Mouse (Mus musculus) naive thymus-derived CD4-positive, alpha-beta T cell, adult 2 months (primary cell): ENCODE data around the gene Gak.

Experiments used
- DNase-seq: peaks from one replicate; pipeline ENCODE4 v3.0.0-alpha.2; 2011; ENCODE audit warnings: low read depth

The Gak gene

GRCm38 (mm10) chr5:108629634-108630483, at the start of gene Gak, which contains the start of gene Tmem175:
Gene Gak (minus strand): TSS chr5:108629755.
Gene Tmem175 (plus strand): TSS chr5:108629770.
- DNase-seq = peak; percentile 96

GRCm38 (mm10) chr5:108678296-108678854, 48.8 kb upstream of the Gak start:
- no peak for DNase-seq

DNA sequence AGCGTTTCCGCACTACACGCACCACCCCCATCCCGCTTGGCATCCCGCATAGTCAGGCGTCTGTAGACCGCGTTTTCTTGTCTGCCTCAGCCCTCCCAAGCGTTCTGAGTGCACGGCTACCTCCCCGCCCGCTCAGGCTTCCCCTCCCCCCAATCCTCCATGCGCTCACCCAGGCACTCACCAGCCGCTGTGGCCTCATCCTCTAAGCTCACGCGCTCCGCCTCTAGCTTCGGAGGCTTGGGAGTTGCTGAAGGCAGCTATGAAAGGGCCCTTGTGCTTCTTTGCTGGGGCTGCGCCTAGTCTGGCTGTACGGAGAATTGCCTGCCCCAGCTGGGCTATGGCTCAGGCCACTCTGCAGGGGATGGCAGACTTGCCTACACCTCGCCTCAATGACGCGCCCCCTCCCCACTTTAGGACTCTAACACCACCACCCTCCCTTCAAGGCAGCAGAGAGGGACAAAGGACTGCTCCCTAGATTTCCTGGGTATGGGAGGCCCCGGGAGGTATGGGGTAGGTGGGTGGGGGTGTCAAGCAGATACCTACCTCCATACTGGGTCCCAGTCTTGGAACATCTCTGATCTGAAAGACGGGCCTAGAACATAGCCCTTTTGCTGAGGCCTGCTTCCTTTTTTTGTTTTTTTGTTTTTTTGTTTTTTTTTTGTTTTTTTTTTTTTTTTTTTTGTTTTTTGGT, 48.2 kb upstream of the Gak start:
- no peak for DNase-seq

- DNase-seq = no peak
Observed at GRCm38 (mm10) chr5:108676772-108677498, 47.4 kb upstream of the Gak start.

- DNase-seq = no peak
Observed at GRCm38 (mm10) chr5:108675251-108675816, 45.8 kb upstream of the Gak start, which contains the start of gene Slc26a1. Gene Slc26a1 (minus strand): TSS chr5:108675569.

DNA sequence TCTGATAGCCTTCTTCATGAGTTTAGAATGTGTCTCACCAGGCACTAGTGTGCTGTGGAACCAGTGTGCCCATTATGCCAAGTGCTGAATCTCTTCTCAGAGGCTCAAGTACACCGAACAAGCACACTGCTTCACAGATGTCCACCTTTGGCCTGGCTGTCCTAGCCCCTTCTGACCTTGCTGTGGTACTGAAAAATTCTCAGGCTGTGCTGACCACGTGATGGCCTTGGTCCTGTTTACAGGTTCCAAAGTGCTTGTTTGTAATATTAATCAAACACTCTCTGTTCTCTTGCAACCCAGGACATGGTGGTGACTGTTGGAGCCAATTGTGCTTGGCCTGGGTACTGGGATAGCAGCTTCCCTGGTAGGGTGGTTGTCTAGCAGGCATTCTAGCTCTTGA, 45.1 kb upstream of the Gak start:
- DNase-seq = no peak

GRCm38 (mm10) chr5:108671757-108672156, 42.2 kb upstream of the Gak start:
- DNase-seq = peak; percentile 17

- peak; percentile 69 for DNase-seq
Observed at GRCm38 (mm10) chr5:108670785-108671184, 41.2 kb upstream of the Gak start.

- no peak for DNase-seq
Observed at GRCm38 (mm10) chr5:108669986-108670385, 40.4 kb upstream of the Gak start.

- DNase-seq = peak; percentile 88
Observed at GRCm38 (mm10) chr5:108668977-108669936, 39.7 kb upstream of the Gak start, which contains the start of gene Dgkq. Gene Dgkq (minus strand): TSS chr5:108669672.

GRCm38 (mm10) chr5:108668387-108668932, 38.9 kb upstream of the Gak start:
- no peak for DNase-seq

DNA sequence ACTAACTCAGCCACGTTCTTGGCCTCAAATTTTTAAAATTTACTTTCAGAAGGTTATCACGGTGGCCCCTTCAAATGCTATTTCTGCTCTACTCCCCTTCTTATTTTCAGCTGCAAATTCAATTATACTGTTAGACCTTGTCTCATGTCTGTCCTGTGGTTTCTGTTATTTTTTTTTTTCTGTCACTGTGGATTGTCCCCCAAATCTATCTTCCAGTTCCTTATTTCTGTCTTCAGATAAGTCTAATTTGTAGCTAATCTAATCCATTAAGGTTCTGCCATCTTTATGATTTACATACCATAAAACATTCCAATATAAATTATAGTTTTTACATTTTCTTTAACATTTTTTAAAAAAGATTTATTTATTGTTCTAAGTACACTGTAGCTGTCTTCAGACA, 37.8 kb upstream of the Gak start:
- no peak for DNase-seq

- DNase-seq = no peak
Observed at GRCm38 (mm10) chr5:108665066-108665465, 35.5 kb upstream of the Gak start.

DNA sequence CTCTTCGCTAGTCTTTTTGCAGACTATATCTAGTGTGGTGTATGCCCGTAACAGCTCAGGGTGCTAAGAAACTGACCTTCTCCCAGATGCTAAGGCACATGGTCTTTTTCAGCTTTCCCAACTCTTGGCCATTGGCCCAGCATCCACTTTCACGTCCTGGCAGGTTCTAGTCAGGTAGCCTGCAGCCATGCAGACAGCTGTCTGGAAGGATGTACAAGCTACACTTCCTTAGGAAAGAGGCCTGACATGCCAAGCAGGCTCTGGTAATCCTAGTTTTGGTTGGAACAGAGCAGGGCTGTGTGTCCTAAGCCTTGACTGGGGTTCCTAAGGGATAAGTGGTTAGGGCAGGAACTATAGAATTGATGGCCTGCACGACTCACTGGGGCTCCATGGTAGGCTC, 33.2 kb upstream of the Gak start:
- no peak for DNase-seq

DNA sequence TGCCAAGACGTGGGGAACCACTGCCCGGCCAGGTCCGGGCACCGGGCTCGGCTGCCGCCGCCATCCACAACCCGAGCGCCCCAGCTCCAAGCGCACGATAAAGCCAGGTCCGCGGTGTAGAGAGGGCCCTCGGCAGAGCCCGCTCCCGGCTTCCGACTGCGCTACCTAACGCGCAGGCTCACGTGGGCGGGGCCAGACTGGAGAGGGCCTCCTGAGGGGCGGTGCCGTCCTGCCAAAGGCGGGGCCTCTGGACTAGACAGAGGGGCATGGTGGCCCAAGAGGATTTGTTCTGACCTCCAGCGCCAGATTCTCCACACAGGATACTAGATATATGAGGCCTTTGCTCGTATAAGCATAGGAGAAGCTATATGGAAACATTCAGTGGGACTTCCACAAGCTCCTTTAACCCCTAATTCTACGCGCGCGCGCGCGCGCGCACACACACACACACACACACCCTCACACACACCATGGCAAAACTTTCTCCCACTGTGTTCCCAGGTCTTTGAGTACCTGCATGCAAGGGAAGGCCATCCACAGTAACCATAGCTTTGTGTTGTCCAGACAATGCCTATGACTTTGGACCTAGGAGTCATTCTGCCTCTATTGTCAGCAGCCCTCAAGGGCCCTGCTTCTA, 31.2 kb upstream of the Gak start:
- peak; percentile 86 for DNase-seq

GRCm38 (mm10) chr5:108659698-108660631, 30.4 kb upstream of the Gak start, which contains the start of gene Idua:
Gene Idua (plus strand): TSS chr5:108660331.
- peak; percentile 13 for DNase-seq

DNA sequence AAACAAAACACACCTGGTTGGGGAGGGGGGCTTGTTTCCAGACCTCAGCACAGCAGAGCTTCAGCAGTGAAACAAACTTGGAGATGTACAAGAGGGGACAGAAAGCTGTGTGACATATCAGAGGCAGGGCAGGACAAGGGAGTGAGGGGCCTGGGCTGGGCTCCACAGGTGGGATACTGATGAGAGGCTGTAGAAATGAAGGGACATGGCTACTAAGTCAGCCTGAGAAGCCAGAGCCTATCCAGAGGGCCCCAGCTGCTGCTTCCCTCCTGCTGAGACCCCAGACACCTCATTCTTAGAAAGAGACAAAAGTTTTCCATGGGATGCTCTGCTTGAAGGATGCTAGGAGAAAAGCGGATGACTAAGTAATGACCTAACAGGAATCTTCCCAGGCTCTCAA, 29.1 kb upstream of the Gak start:
- DNase-seq = no peak

GRCm38 (mm10) chr5:108657406-108657805, 27.9 kb upstream of the Gak start:
- DNase-seq = no peak
